Mouse (Mus musculus) neural tube, embryonic 11.5 days (tissue): ENCODE data around the gene Uckl1. TPM values are rescaled to one million over a fixed set of nuclear protein-coding genes. Genes with fewer than 3 reads are reported as not detected.

Source experiments
- ATAC-seq: fragments of 200-750 bp; cut with Nextera tagmentation; 2 replicates; pipeline ENCODE4 v1.8.0; 2017; ENCODE audit warnings: moderate number of reproducible peaks, mild to moderate bottlenecking, moderate TSS enrichment, moderate library complexity; ENCODE audit not compliant: insufficient read depth, low FRiP score, low TSS enrichment
- DNase-seq: peaks from one replicate; pipeline ENCODE4 v3.0.0-alpha.2; 2015; ENCODE audit warnings: low spot score
- H3K27ac ChIP-seq: fragments of 300-500 bp; sonication (generic); 2 replicates; pipeline ENCODE4 v1.5.1; 2014; ENCODE audit warnings: low read depth, mild to moderate bottlenecking, low read length
- H3K27me3 ChIP-seq: fragments of 300-500 bp; sonication (generic); 2 replicates; pipeline ENCODE4 v1.6.1; 2014; ENCODE audit warnings: mild to moderate bottlenecking, low read length, mixed read lengths; ENCODE audit not compliant: control insufficient read depth, insufficient read depth
- H3K36me3 ChIP-seq: fragments of 300-500 bp; sonication (generic); 2 replicates; pipeline ENCODE4 v1.6.1; 2014; ENCODE audit warnings: mild to moderate bottlenecking, low read length, moderate library complexity, mixed read lengths; ENCODE audit not compliant: control insufficient read depth, insufficient read depth
- H3K4me1 ChIP-seq: fragments of 300-500 bp; sonication (generic); 2 replicates; pipeline ENCODE4 v1.6.1; 2014; ENCODE audit warnings: low read length, mixed read lengths; ENCODE audit not compliant: control insufficient read depth, insufficient read depth
- H3K4me2 ChIP-seq: fragments of 300-500 bp; sonication (generic); 2 replicates; pipeline ENCODE4 v1.6.1; 2014; ENCODE audit warnings: low read depth, mild to moderate bottlenecking, moderate library complexity
- H3K4me3 ChIP-seq: fragments of 300-500 bp; sonication (generic); 2 replicates; pipeline ENCODE4 v1.5.1; 2014; ENCODE audit warnings: low read depth, low read length
- H3K9ac ChIP-seq: fragments of 300-500 bp; sonication (generic); 2 replicates; pipeline ENCODE4 v1.6.1; 2014; ENCODE audit warnings: mild to moderate bottlenecking, low read length
- H3K9me3 ChIP-seq: fragments of 300-500 bp; sonication (generic); 2 replicates; pipeline ENCODE4 v1.6.1; 2016; ENCODE audit warnings: low read length; ENCODE audit not compliant: control insufficient read depth
- WGBS: fragments of 180-500 bp; shearing (Covaris S2); extraction: QIAGEN DNeasy Blood & Tissue Kit; methylation state at CpG from one replicate; pipeline ENCODE4 v1.1.7; 2014; 5-methylcytosine and 5-hydroxymethylcytosine counted together
- polyA plus RNA-seq: library from polyadenylated mRNA; unstranded; fragments of >200 nt; fragmentation: Nextera tagmentation; extraction: Ambion mirVana; gene quantifications from 2 replicates; pipeline ENCODE4 v1.2.1, GENCODE M21; 2014

The Uckl1 gene
- polyA plus RNA-seq, 1 experiment from 2014 or later, result 52.2 TPM

GRCm38 (mm10) chr2:181592231-181593041 is 7.7 kb upstream of the Uckl1 start, which contains the start of gene Zfp512b:
Gene Zfp512b (minus strand): TSS chr2:181592803.
- Histone ChIP-seq H3K4me1 (peaks cover 13% of the 10 kb centered on the region), H3K36me3 (peaks cover 9% of the 10 kb centered on the region), H3K9me3 (no peaks in the 10 kb centered on the region), H3K27ac (peak within 1 kb of the TSS; percentile 45), H3K4me2 (peak within 1 kb of the TSS; percentile 79), H3K9ac (peak within 1 kb of the TSS; percentile 83), H3K27me3 (no peaks in the 10 kb centered on the region), H3K4me3 (peak within 1 kb of the TSS; percentile 91)
- ATAC-seq (peak; percentile 82), DNase-seq (peak; percentile 82)
- under 1% methylated on average over 64 of the region's 97 CpGs for WGBS

DNA sequence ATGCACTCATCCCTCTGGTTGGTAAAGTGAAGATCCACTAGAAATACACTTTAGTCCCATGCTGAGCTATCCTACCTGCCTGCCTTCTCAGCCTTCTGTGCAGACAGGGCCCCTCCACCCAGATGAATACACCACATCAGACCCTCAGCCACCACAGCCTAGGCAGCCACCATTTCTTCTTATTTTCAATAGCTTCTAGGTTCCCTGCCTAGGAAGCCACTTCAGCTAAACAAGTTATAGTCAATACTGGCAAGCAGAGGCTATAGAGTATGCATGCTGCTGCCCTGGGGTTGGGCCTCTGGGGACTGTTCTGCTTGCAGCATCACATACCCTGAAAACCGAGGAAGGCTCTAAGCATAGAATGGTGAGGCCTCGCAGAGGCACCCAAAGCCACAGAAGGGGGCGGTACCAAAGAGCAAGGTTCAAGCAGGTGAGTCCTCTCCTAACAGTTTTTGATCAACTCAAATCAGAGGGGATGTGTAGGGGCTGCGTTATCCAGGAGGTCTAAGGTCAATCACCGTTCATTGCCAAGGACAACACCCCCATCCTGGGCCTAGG is 6.9 kb upstream of the Uckl1 start, which contains the start of gene Prpf6:
Gene Prpf6, plus strand, starts transcription at position 341 of the 558 bp plus-strand sequence.
- WGBS, result 25% methylated on average over 5 of the region's 5 CpGs
- peak within 1 kb of the TSS; percentile 45 for H3K27ac ChIP-seq
- H3K27me3 ChIP-seq, result no peaks in the 10 kb centered on the region
- H3K9ac ChIP-seq, result peak within 1 kb of the TSS; percentile 83
- H3K4me2 ChIP-seq, result peak within 1 kb of the TSS; percentile 79
- H3K36me3 ChIP-seq, result peaks cover 15% of the 10 kb centered on the region
- ATAC-seq, result no peak
- H3K4me3 ChIP-seq, result peak within 1 kb of the TSS; percentile 91
- peaks cover 12% of the 10 kb centered on the region for H3K4me1 ChIP-seq
- no peak for DNase-seq
- no peaks in the 10 kb centered on the region for H3K9me3 ChIP-seq

DNA sequence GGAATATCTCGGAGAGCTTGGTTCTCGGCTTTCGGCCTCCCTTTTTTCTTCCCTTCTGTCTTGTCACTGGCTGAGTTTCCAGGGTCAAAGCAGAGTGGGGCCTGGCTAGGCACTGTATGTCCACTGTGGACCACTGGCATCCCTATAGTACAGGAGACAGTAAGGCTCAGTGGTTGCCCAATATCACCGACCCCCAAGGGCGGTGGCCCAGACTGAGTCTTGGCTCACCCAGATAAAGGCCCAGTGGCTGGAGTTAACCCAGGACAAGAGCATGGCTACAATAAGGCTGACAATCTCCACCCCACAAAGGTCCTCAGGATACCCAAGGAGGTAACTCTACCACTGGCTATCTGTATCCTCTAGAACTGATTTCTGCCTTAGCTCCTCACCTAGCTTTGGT is 5.8 kb upstream of the Uckl1 start:
- no peak overlapping the region for H3K4me3 ChIP-seq
- H3K4me1 ChIP-seq, result peaks cover 12% of the 10 kb centered on the region
- no peak overlapping the region for H3K27ac ChIP-seq
- H3K27me3 ChIP-seq, result no peaks in the 10 kb centered on the region
- H3K4me2 ChIP-seq, result no peak overlapping the region
- H3K9ac ChIP-seq, result no peak overlapping the region
- no peak for DNase-seq
- WGBS, result 92% methylated on average over 5 of the region's 5 CpGs
- H3K9me3 ChIP-seq, result no peaks in the 10 kb centered on the region
- ATAC-seq, result no peak
- H3K36me3 ChIP-seq, result peaks cover 21% of the 10 kb centered on the region

- no peaks in the 10 kb centered on the region for H3K9me3 ChIP-seq
- H3K27ac ChIP-seq, result no peak overlapping the region
- H3K4me3 ChIP-seq, result no peak overlapping the region
- no peak for ATAC-seq
- H3K36me3 ChIP-seq, result peaks cover 23% of the 10 kb centered on the region
- no peak overlapping the region for H3K9ac ChIP-seq
- peaks cover 12% of the 10 kb centered on the region for H3K4me1 ChIP-seq
- no peaks in the 10 kb centered on the region for H3K27me3 ChIP-seq
- H3K4me2 ChIP-seq, result no peak overlapping the region
- no peak for DNase-seq
- 96% methylated on average over 9 of the region's 9 CpGs for WGBS
Measured at GRCm38 (mm10) chr2:181589732-181590105, 5.0 kb upstream of the Uckl1 start.

GRCm38 (mm10) chr2:181589011-181589731 is 4.5 kb upstream of the Uckl1 start:
- H3K4me2 ChIP-seq, result no peak overlapping the region
- no peak overlapping the region for H3K27ac ChIP-seq
- WGBS, result 91% methylated on average over 10 of the region's 10 CpGs
- H3K4me3 ChIP-seq, result no peak overlapping the region
- H3K9me3 ChIP-seq, result no peaks in the 10 kb centered on the region
- H3K9ac ChIP-seq, result no peak overlapping the region
- ATAC-seq (no peak), DNase-seq (no peak)
- H3K27me3 ChIP-seq, result no peaks in the 10 kb centered on the region
- peaks cover 12% of the 10 kb centered on the region for H3K4me1 ChIP-seq
- H3K36me3 ChIP-seq, result peaks cover 26% of the 10 kb centered on the region

DNA sequence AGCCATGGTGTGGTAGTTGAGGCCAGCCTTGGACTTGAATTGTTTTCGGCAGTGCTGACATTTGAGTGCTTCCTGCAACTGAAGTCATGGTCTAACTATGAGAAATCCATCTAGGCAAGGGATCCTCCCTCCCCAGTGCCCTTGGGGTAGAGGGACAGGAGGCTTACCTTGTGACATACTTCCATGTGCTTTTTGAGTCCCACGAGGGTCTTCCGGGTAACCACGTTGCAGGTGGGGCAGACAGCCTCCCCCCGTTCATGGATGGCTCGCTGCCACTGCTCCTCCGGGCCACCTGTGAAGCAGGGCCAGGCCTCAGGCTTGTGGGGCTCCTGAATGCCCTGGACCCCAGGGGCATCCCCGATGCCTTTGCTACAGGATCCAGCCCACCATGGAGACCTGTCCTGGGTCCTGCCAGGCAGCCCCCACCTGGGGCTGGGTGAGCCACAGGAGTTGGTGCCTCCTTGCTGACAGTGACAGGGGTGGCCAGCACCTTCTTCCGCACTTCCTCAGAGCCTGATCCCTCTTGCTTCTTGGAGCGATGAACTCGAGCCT is 3.6 kb upstream of the Uckl1 start:
- H3K27me3 ChIP-seq, result no peaks in the 10 kb centered on the region
- no peak overlapping the region for H3K4me2 ChIP-seq
- no peak overlapping the region for H3K4me3 ChIP-seq
- no peaks in the 10 kb centered on the region for H3K9me3 ChIP-seq
- H3K4me1 ChIP-seq, result peaks cover 12% of the 10 kb centered on the region
- 89% methylated on average over 11 of the region's 11 CpGs for WGBS
- ATAC-seq (no peak), DNase-seq (no peak)
- no peak overlapping the region for H3K27ac ChIP-seq
- no peak overlapping the region for H3K9ac ChIP-seq
- peaks cover 26% of the 10 kb centered on the region for H3K36me3 ChIP-seq

GRCm38 (mm10) chr2:181587796-181588195 is 3.1 kb upstream of the Uckl1 start:
- peaks cover 26% of the 10 kb centered on the region for H3K36me3 ChIP-seq
- H3K4me2 ChIP-seq, result no peak overlapping the region
- no peak overlapping the region for H3K4me3 ChIP-seq
- H3K9ac ChIP-seq, result no peak overlapping the region
- no peak for ATAC-seq
- H3K4me1 ChIP-seq, result peaks cover 9% of the 10 kb centered on the region; the same call in 1 of the 2 replicates
- no peaks in the 10 kb centered on the region for H3K9me3 ChIP-seq
- H3K27me3 ChIP-seq, result no peaks in the 10 kb centered on the region
- WGBS, result 87% methylated on average over 6 of the region's 6 CpGs
- DNase-seq, result no peak
- no peak overlapping the region for H3K27ac ChIP-seq

GRCm38 (mm10) chr2:181586124-181586523 is 1.4 kb upstream of the Uckl1 start:
- WGBS, result 95% methylated on average over 3 of the region's 3 CpGs
- ATAC-seq (no peak), DNase-seq (no peak)
- no peak overlapping the region for H3K9ac ChIP-seq
- no peak overlapping the region for H3K4me3 ChIP-seq
- no peak overlapping the region for H3K27ac ChIP-seq
- no peaks in the 10 kb centered on the region for H3K27me3 ChIP-seq
- no peaks in the 10 kb centered on the region for H3K9me3 ChIP-seq
- no peak overlapping the region for H3K4me2 ChIP-seq
- H3K36me3 ChIP-seq, result peaks cover 26% of the 10 kb centered on the region
- H3K4me1 ChIP-seq, result peaks cover 5% of the 10 kb centered on the region; the same call in 1 of the 2 replicates
